Mouse (Mus musculus) G1E (cell line): ENCODE measurements at regions not wholly inside any gene's neighbourhood (a gene's known extent, or its start where the extent isn't known, plus 50 kb on each side); places are given as distances from the start of the nearest gene placed in this dataset.

Source experiments
- ATAC-seq: 2 replicates; pipeline ENCODE4 v1.8.0; 2016; ENCODE audit warnings: mild to moderate bottlenecking; ENCODE audit not compliant: insufficient number of reproducible peaks, poor library complexity, low FRiP score, severe bottlenecking; ENCODE audit errors: extremely low read depth
- DNase-seq: peaks from one replicate; pipeline ENCODE4 v3.0.0; 2012; ENCODE audit warnings: low spot score
- H3K27me3 ChIP-seq: 2 replicates; pipeline ENCODE4 v1.6.1; 2012; ENCODE audit warnings: mild to moderate bottlenecking, low read length, inconsistent platforms; ENCODE audit not compliant: insufficient read depth
- H3K36me3 ChIP-seq: replicated peaks from 2 replicates; pipeline ENCODE3; 2012; ENCODE audit warnings: mild to moderate bottlenecking, inconsistent platforms
- H3K4me1 ChIP-seq: 2 replicates; pipeline ENCODE4 v1.6.1; 2012; ENCODE audit warnings: low read depth, low read length, inconsistent platforms, mixed read lengths; ENCODE audit not compliant: insufficient read depth
- H3K4me3 ChIP-seq: 2 replicates; pipeline ENCODE4 v1.5.1; 2012; ENCODE audit warnings: low read depth, mild to moderate bottlenecking, inconsistent platforms, low read length, moderate library complexity, mixed read lengths
- H3K9me3 ChIP-seq: replicated peaks from 2 replicates; pipeline ENCODE4 v1.6.1; 2012; ENCODE audit warnings: inconsistent platforms
- CTCF ChIP-seq: IDR thresholded peaks from 2 replicates; pipeline ENCODE4 v1.5.1; 2012; ENCODE audit warnings: low read depth, low read length, inconsistent platforms, mixed read lengths
- GATA1 ChIP-seq: IDR thresholded peaks from 2 replicates; pipeline ENCODE4 v1.6.1; 2012; ENCODE audit warnings: borderline replicate concordance, low read length, inconsistent platforms, mixed read lengths
- GATA2 ChIP-seq: IDR thresholded peaks from 2 replicates; pipeline ENCODE4 v1.6.1; 2012; ENCODE audit warnings: low read depth, low read length, inconsistent platforms, borderline replicate concordance
- POLR2AphosphoS5 ChIP-seq: IDR thresholded peaks from 2 replicates; pipeline ENCODE4 v1.6.1; 2012; ENCODE audit warnings: low read depth, low read length, inconsistent platforms; ENCODE audit not compliant: insufficient replicate concordance
- TAL1 ChIP-seq: conservative IDR thresholded peaks from 2 replicates; pipeline ENCODE4 v1.6.1; 2012; ENCODE audit warnings: low read depth, low read length, inconsistent platforms, mixed read lengths

- Histone ChIP-seq H3K27me3 (peaks cover 37% of the 10 kb centered on the region), H3K36me3 (no peaks in the 10 kb centered on the region), H3K4me1 (peaks cover 9% of the 10 kb centered on the region), H3K9me3 (no peaks in the 10 kb centered on the region), H3K4me3 (no peak overlapping the region)
- no peak for TF ChIP-seq POLR2AphosphoS5
- TF ChIP-seq GATA2 = no peak
- TF ChIP-seq GATA1 = no peak
- no peak for TF ChIP-seq TAL1
- TF ChIP-seq CTCF = no peak
- DNase-seq = no peak
- ATAC-seq = no peak
Observed at GRCm38 (mm10) chr6:67137482-67137881, 100.2 kb upstream of the Gadd45a start.

- no peak for TF ChIP-seq GATA1
- no peak for TF ChIP-seq GATA2
- no peak for TF ChIP-seq CTCF
- H3K9me3 ChIP-seq = no peaks in the 10 kb centered on the region; the same call in 1 of the 2 replicates
- DNase-seq = no peak
- H3K36me3 ChIP-seq = no peaks in the 10 kb centered on the region
- H3K27me3 ChIP-seq = peaks cover 35% of the 10 kb centered on the region
- H3K4me3 ChIP-seq = no peak overlapping the region
- ATAC-seq = no peak
- no peaks in the 10 kb centered on the region for H3K4me1 ChIP-seq
Observed at GRCm38 (mm10) chr6:67134915-67135314, 97.7 kb upstream of the Gadd45a start.

GRCm38 (mm10) chr6:67130540-67131301, 93.5 kb upstream of the Gadd45a start:
- peaks cover 52% of the 10 kb centered on the region for H3K27me3 ChIP-seq
- H3K36me3 ChIP-seq = no peaks in the 10 kb centered on the region
- TF ChIP-seq GATA1 = no peak
- TF ChIP-seq TAL1 = no peak
- H3K9me3 ChIP-seq = no peaks in the 10 kb centered on the region; the same call in 1 of the 2 replicates
- no peaks in the 10 kb centered on the region for H3K4me1 ChIP-seq
- no peak for DNase-seq
- no peak overlapping the region for H3K4me3 ChIP-seq
- ATAC-seq = no peak

- no peaks in the 10 kb centered on the region for H3K4me1 ChIP-seq
- H3K36me3 ChIP-seq = no peaks in the 10 kb centered on the region
- ATAC-seq = no peak
- H3K9me3 ChIP-seq = no peaks in the 10 kb centered on the region; the same call in 1 of the 2 replicates
- DNase-seq = no peak
- H3K4me3 ChIP-seq = no peak overlapping the region
- TF ChIP-seq GATA1 (no peak), CTCF (no peak), POLR2AphosphoS5 (no peak), GATA2 (no peak), TAL1 (no peak)
- H3K27me3 ChIP-seq = peaks cover 50% of the 10 kb centered on the region
Observed at GRCm38 (mm10) chr6:67129626-67130025, 92.4 kb upstream of the Gadd45a start.

- H3K9me3 ChIP-seq = no peaks in the 10 kb centered on the region; the same call in 1 of the 2 replicates
- TF ChIP-seq GATA2 (no peak), POLR2AphosphoS5 (no peak), GATA1 (no peak), TAL1 (no peak), CTCF (no peak)
- no peak overlapping the region for H3K4me3 ChIP-seq
- peaks cover 54% of the 10 kb centered on the region for H3K27me3 ChIP-seq
- DNase-seq (no peak), ATAC-seq (no peak)
- H3K36me3 ChIP-seq = no peaks in the 10 kb centered on the region
- H3K4me1 ChIP-seq = no peaks in the 10 kb centered on the region
Observed at GRCm38 (mm10) chr6:67128503-67129463, 91.5 kb upstream of the Gadd45a start.

GRCm38 (mm10) chr6:67127727-67128126, 90.5 kb upstream of the Gadd45a start:
- no peaks in the 10 kb centered on the region for H3K36me3 ChIP-seq
- H3K27me3 ChIP-seq = peaks cover 48% of the 10 kb centered on the region
- TF ChIP-seq POLR2AphosphoS5 (no peak), GATA1 (no peak), GATA2 (no peak), TAL1 (no peak), CTCF (no peak)
- ATAC-seq (no peak), DNase-seq (no peak)
- H3K9me3 ChIP-seq = no peaks in the 10 kb centered on the region; the same call in 1 of the 2 replicates
- H3K4me1 ChIP-seq = peaks cover 3% of the 10 kb centered on the region; the same call in 1 of the 2 replicates
- H3K4me3 ChIP-seq = no peak overlapping the region
